Mouse (Mus musculus): ENCODE measurements around the gene Wnt1.

Gene Wnt1

DNA sequence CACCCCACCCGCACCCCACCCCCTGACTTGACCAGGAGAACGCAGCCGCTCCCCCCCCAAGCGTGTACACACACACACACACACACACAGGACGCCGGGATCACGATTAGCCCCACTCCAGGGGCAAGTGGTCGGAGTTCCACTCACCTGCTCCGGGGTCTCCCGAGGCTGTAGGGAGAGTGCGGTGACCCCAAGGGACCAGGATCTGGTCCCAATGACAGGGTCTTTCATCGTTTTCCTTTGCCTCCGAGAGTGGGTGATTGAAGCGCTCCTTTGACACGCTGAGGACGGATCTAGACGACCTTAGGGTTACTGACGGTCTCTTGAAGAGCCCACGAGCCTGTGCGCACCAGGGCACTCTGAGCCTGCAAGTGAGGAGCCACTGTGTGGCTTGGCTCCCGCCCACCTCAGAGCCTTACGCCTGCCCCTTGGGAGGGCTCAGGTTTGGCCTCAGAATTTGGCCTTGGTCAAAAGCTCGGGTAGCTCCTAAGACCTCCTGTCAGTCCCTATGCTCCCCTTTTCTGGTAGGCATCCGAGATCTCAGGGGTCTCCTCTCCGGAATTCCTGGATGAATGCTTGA is 11.4 kb upstream of the Wnt1 start:
- no peak for DNase-seq (ENCODE audit: low spot score)

DNA sequence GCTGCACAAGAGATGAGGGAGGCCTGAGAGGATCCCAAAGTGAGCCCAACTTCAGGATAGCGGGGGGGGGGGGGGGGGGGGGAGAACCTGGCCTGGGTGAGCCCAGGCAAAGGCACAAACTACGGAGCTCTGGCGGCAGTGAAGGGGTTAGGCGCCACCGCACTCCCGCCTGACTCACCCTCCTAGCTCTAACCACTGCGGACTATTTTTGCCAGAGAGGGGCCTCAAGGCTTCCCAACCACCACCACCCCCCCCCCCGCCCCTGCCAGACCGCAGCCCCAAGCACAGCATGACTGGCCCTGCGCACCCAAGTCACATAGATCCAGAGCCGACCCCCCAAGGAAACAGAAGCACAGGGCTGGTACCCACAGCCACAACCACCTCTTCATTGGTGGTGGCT is 10.9 kb upstream of the Wnt1 start:
- DNase-seq (ENCODE audit: low spot score), result no peak

DNA sequence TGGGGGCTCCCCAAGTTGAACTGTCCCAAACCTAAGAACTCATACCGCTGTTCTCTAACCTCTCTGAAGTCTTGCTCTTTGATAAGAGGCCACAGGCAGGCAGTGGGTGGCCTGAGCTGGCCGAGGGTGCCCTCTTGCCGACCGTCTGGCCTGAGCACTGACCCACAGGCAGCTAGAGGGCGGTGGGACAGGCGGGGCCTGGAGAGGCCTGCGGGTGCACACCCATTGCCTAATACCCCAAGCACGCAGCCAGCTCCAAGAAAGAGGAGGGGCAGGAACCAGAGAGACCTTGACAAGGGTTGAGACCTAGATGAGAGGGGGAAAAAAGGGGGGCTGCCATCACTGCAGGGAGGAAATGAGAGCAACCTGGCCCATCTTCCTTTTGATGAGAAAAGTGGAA is 9.6 kb upstream of the Wnt1 start:
- no peak for DNase-seq (ENCODE audit: low spot score)

DNA sequence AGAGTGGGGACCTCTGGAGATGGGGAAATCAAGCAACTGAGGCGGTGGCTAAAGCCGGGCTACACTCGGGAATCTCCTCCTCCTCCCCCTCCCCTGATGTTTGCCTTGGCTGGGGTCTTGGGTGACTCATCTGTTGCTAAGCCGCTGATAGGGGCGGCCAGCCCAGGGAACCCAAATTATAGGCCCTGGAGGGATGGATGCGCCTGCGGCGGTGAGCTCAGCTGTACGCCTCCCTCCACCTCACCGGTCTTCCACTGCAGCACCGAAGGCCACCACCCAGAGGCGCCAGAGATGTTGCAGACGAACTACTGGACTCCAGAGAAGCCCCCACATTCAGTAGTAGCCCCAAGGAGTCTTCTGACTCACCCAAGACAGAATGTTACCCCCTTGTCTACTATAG is 9.1 kb upstream of the Wnt1 start:
- DNase-seq (ENCODE audit: low spot score), result no peak

DNA sequence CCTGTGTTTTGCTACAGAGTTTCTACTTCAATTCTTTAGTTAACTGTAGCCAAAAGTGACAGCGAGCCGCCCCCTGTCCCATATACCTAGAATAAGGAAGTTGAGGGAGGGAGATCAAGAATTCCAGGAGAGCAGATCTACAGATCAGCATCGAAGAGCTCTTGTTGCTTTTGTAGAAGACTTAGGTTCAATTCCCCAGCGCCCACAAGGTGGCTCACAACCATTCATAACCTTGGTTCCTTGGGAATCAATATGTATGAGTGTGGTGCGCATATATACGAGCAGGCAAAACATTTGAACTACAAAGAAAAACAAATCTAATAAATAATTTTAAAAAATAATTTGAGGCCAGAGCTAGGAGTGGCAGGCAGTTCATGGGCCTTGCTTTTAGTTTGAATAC is 8.5 kb upstream of the Wnt1 start:
- no peak for DNase-seq (ENCODE audit: low spot score)

DNA sequence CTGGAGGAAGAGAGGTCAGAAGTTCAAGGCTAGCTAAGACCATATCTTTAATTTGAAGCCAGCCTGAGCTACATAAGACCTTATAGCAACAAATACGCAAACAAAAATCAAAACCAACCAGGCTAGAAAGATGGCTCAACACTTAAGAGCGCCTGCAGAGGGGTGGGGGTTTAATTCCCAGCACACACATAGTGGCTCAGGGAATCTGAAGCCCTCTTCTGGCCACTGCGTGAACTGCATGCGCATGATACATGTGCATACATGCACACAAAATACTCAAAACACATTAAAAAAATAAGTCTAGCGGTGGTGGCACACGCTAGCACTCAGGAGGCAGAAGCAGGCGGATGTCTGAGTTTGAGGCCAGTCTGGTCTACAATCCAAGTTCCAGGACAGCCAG is 3.9 kb upstream of the Wnt1 start:
- DNase-seq (ENCODE audit: low spot score), result no peak

DNA sequence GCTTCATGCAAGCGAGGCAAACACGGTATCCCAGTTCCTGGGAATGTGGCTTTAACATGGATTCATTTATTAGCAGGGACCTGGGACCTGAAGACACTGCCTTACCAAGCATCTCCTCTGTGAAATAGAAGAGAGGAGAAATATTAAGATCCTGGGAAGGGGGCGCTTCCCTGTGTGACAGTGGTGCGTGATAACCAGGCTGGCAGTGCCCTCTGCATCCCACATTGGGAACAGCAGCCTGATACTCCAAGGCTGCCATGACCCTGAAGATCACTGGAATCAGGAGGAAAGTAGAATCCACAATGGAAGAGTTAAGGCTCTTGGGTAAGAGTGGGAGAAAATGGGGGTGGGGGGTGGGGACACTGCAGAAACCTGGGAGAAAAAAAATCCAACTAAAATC is 1.7 kb upstream of the Wnt1 start:
- DNase-seq (ENCODE audit: low spot score), result no peak

DNA sequence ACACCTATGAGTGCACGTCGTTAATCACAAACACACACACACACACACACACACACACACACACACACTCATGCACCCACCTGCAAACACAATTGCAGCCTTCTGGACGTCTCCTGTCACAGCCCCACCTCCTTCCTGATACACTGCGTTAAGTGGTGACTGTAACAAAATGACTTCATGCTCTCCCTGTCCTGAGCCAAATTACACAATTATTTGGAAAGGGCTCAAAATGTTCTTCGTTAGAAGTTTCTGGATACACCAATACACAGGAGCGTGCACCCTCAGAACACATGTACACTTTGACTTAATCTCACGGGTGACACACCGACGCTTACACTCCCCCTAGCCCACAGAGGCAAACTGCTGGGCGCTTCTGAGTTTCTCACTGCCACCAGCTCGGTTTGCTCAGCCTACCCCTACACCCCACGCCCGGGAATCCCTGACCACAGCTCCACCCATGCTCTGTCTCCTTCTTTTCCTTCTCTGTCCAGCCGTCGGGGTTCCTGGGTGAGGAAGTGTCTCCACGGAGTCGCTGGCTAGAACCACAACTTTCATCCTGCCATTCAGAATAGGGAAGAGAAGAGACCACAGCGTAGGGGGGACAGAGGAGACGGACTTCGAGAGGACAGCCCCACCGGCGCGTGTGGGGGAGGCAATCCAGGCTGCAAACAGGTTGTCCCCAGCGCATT is 541 bp upstream of the Wnt1 start:
- no peak for DNase-seq (ENCODE audit: low spot score)

DNA sequence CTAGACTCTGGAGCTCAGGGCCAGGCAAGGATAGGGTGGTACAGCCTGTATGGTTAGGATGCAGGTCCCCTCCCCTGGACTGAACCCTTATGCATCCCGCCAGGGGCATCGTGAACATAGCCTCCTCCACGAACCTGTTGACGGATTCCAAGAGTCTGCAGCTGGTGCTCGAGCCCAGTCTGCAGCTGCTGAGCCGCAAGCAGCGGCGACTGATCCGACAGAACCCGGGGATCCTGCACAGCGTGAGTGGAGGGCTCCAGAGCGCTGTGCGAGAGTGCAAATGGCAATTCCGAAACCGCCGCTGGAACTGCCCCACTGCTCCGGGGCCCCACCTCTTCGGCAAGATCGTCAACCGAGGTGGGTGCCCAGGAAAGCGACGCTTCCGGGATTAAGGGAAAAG is 1.1 kb downstream of the Wnt1 start:
- no peak for DNase-seq (ENCODE audit: low spot score)

DNA sequence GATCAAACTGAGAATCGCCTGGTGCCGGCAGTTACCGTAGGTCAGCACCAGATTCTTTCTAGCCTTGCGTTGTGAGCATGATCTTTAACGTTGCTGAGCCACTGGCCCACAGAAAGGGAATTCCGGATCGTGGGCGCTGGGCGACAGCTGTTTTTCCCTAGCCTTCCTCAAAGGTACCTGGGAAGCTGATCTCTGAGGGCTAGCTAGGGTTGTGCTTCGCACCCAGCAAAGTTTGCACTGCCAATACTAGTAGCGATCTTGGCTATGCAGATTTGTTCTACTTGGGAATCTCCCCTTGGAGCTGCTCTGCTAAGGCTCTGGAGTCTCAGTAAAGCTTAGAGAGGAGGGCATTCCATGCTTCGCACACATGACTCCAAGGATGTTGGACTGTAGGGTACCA is 1.6 kb downstream of the Wnt1 start:
- DNase-seq (ENCODE audit: low spot score), result no peak

DNA sequence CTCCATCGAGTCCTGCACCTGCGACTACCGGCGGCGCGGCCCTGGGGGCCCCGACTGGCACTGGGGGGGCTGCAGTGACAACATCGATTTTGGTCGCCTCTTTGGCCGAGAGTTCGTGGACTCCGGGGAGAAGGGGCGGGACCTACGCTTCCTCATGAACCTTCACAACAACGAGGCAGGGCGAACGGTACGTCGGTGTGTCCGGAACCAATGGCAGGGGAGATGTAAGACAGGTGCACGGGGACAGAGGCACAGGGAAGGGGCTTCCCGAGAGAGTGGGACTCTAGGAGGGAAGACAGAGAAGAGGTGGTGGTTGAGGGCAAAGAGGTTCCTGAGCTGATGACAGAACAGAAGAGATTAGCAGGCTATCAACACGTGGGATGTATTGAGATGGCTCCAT is 2.1 kb downstream of the Wnt1 start:
- no peak for DNase-seq (ENCODE audit: low spot score)

DNA sequence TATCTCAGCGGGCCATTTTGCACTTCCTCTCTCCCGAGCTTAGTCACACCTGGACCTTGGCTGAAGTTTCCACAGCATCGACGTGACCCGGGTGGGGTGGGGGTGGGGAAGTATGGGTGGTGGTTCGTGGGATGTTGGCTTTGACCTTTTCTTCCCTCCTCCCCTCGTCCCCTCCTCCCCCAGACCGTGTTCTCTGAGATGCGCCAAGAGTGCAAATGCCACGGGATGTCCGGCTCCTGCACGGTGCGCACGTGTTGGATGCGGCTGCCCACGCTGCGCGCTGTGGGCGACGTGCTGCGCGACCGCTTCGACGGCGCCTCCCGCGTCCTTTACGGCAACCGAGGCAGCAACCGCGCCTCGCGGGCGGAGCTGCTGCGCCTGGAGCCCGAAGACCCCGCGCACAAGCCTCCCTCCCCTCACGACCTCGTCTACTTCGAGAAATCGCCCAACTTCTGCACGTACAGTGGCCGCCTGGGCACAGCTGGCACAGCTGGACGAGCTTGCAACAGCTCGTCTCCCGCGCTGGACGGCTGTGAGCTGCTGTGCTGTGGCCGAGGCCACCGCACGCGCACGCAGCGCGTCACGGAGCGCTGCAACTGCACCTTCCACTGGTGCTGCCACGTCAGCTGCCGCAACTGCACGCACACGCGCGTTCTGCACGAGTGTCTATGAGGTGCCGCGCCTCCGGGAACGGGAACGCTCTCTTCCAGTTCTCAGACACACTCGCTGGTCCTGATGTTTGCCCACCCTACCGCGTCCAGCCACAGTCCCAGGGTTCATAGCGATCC is 2.8 kb downstream of the Wnt1 start:
- DNase-seq (ENCODE audit: low spot score), result no peak

DNA sequence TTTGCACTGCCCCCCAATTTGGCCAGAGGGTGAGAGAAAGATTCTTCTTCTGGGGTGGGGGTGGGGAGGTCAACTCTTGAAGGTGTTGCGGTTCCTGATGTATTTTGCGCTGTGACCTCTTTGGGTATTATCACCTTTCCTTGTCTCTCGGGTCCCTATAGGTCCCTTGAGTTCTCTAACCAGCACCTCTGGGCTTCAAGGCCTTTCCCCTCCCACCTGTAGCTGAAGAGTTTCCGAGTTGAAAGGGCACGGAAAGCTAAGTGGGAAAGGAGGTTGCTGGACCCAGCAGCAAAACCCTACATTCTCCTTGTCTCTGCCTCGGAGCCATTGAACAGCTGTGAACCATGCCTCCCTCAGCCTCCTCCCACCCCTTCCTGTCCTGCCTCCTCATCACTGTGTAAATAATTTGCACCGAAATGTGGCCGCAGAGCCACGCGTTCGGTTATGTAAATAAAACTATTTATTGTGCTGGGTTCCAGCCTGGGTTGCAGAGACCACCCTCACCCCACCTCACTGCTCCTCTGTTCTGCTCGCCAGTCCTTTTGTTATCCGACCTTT is 3.6 kb downstream of the Wnt1 start:
- DNase-seq (ENCODE audit: low spot score), result no peak

DNA sequence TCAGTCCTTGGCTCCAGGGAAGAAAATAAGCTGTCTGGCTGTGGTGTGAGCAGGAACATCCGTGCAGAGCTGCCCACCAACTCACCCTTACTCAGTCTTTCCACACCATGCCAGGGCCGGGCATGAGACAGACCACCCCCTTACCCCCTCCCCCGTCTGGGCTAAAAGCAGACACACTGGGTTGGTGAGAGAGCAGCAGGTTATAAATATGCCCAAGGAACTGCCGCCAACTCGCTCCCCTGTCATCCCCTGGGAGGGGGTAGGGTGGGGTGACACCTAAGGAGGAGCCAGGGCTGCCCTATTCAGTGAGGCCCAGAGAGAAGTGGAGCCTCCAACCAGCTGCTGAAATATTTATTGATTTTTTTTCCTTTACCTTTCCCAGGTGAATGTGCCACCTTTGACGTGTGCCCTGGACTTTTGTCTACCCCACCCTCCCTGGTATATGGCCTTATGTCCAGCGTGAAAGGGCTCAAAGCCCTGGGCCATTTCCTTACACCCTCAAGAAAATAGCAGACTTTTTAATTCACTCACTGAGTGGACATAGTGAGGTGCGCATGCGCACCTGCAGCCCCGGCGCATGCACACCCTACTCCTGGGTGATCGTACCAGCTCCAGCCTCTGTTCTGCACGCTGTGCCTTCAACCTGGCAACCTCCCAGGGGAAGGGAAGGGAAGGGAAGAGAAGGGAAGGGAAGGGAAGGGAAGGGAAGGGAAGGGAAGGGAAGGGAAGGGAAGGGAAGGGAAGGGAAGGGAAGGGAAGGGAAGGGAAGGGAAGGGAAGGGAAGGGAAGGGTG is 7.3 kb downstream of the Wnt1 start:
- DNase-seq (ENCODE audit: low spot score), result no peak

DNA sequence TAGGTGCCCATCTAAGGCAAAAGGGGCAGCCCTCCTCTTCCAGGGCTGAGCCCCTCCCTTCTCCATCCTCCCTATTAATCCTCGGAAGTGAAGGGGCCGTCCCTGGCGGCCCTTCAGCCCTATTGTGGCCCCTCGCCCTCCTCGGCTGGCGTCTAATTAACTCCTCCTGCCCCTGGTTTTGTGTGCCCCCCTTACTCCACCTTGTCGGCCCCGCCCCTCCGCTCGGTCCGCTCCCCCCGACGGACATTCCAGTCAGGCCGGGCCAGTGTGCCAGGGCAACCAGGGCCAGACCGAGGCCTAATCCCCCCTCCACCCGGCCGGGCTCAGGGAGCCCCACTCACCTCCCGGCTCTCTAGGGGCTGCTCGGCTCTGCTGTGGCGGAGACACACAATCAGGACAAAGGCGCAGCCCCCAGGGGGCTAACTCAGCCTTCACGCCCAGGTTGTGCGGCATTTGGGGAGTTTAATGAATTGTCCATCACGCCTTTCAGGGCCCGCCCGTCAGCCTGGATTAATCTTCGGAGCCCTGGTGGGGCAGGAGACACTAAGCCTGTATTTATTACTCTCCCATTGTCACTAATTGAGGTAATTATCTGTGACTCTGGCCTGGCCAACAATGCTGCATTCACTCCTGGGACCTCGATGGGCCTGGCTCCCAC is 8.3 kb downstream of the Wnt1 start:
- no peak for DNase-seq (ENCODE audit: low spot score)

DNA sequence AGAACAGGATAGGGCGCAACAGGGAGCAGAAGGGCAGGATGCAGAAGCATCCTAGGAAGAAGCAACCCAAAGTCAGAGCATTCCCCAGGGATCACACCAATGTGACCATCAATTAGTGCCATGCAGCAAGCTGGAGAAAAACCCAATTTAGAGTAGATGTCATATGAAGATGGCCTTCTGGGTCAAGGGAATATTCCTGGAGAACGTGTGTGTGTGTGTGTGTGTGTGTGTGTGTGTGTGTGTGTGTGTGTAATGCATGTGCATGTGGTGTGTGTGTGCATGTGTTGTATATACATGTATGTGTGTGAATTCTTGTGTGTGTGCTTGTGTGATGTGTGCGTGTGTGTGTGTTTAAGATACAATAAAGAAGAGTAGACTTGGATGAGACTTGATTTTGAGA is 9.2 kb downstream of the Wnt1 start:
- DNase-seq (ENCODE audit: low spot score), result no peak

DNA sequence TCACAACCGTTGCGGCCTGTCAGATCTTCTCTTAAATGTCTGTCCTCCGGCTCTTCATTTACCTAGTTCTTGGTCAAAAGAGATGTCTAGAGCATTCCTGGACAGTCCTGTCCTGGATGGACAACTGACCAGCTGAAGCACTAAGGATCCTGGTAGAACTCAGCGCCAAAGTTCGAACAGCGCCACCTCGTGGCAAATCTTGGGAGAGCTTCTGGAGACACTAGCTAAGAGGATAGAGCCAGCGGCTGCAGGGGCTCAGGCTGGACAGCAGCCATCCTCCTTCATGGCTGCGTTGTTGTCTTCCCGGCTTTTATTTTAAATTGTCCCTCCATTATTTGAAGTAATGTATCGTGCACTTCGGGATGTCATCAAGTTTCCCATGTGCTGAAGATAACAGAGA is 9.7 kb downstream of the Wnt1 start:
- DNase-seq (ENCODE audit: low spot score), result peak; percentile 69

DNA sequence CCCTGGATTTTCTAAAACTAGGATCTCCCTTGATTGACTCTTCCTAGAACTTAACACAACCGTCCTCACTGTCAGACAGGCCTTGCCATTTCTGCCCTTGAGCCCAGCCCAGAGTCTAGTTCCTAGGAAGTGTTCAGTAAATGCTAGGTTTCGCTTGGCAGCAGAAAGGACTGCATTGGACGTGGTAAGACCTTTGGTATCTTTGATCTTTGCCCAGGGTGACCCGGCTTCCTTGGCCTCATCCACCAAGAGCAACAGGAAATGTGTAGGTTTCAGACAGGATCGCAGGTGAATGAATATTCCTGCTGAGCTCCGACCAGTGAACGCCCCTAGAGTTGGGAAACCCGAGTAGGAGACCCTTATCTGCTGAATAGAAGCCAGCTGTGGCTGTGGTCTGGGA is 13.3 kb downstream of the Wnt1 start:
- DNase-seq (ENCODE audit: low spot score), result no peak

DNA sequence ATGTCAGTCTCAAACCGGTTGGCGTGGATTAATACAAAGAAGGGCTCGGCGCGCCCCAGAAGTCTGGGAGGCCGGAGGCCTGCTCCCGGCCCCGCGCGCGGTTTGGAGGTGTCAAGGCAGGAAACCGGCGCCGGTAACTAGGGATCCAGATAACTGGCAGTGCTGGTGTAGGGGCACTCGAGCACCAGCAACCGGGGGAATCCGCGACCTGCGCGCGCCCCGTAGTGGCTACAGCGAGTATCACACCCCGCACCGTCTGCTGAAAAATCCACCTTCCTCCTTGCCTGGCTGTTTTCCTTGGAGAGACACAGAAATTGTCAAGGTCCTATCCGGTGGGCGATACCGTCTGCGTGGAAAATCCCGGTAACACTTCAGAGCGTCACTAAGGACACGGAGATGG is 14.4 kb downstream of the Wnt1 start:
- DNase-seq (ENCODE audit: low spot score), result peak; percentile 68

DNA sequence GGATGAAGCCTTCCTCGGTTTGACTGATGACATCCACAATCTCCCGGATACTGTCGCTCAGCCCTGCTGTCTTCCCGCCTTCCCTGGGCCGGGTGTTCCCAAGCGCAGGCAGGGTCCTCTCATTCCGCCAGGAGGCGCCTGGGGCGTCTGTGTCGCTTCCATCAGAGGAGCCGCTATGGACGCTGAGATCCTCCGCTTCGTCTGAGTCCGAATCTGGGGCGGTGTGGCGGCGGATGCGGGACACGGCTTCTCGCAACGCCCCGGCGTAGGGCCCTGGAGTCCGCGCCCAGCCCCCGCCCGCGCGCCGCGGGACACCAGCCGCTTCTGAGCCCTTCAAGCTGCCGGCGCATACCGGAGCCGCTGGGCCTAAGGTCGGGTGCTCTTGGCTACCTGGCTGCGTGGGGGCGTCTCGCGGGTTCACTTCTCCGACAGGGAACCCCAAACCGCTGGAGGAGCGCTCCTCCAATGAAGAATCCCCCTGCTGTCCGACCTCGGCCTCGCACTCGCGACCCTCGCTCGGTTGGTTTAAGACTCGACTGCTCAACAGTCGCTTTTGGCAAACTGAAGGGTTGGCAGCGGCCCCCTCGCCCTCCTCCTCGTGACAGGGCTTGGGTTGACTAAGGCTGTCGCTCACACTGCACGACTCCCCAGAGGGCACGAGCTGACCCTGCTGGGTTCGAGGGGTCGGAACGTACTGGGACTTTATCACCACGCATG is 15.8 kb downstream of the Wnt1 start:
- no peak for DNase-seq (ENCODE audit: low spot score)

DNA sequence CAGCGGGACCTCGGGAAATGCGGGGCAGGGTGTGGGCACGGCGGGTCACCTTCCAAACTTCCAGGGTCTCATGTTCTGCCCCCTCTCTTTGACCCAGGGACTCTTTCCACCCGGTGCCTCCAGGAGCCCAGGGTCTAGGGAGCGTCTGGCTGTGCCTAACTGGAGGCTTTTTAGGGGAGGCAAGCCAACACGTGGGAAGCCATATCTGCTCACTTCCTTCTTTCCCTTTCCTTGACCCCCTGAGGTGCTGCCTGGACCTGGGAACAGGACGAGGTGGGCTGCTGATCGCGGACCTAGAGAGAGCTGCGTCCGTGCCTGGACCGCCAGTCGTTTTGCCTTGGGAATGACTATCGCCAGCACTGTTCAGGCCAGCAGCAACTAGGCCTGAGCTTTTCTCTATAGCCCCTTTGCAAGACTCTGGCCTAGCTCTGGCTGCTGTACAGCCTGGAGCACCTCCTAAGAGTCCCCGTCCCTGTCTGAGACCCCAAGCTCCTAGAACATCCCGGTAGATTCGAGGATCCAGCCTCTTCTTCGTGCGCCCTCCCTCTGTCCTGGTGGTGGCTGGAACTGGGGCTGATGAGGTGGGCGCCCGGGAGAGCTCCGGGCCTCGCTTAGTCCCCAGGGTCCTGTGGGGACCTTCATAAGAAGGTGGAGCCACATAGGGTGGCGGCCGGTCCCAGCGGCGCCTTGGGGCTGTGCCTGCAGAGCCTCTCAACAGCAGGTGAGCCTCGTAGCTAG is 16.6 kb downstream of the Wnt1 start:
- DNase-seq (ENCODE audit: low spot score), result no peak
